Mouse (Mus musculus) macrophage (primary cell): ENCODE measurements around the gene Gm10300. TPM values are rescaled to one million over a fixed set of nuclear protein-coding genes. Genes with fewer than 3 reads are reported as not detected.

Experiments used
- polyA plus RNA-seq: library from polyadenylated mRNA; stranded (reverse); fragments of 250-400 nt; gene quantifications from 3 replicates; pipeline ENCODE4 v1.2.4, GENCODE M21; 2018; ENCODE audit warnings: inconsistent platforms

The Gm10300 gene
- polyA plus RNA-seq, 1 experiment from 2014 or later: 0.14 TPM

Other genes with a start within 250 kb of the Gm10300 start
- 0.08 to 0.11 TPM (median 0.10 TPM) in 3 replicates for gene Ptpru, start 236.4 kb upstream of the Gm10300 start, polyA plus RNA-seq
- 15.9 to 28.8 TPM (median 17.5 TPM) in 3 replicates for gene Mecr, start 231.2 kb upstream of the Gm10300 start, polyA plus RNA-seq
- 30.6 to 39.6 TPM (median 32.8 TPM) in 3 replicates for gene Srsf4, start 201.1 kb upstream of the Gm10300 start, polyA plus RNA-seq
- not detected in 3 replicates for gene Tmem200b, start 152.9 kb upstream of the Gm10300 start, polyA plus RNA-seq
- 45.7 to 91.9 TPM (median 56.7 TPM) in 3 replicates for gene Epb41, start 624 bp downstream of the Gm10300 start, polyA plus RNA-seq
- gene Oprd1, start 69.8 kb downstream of the Gm10300 start, polyA plus RNA-seq: 0.06 TPM in 1 of 3 replicates, not detected in the others
- 22.2 to 36.0 TPM (median 24.4 TPM) in 3 replicates for gene Ythdf2, start 137.6 kb downstream of the Gm10300 start, polyA plus RNA-seq
- gene Gmeb1, start 186.9 kb downstream of the Gm10300 start, polyA plus RNA-seq: 7.8 to 8.4 TPM (median 8.3 TPM) in 3 replicates
- gene Taf12, start 199.7 kb downstream of the Gm10300 start, polyA plus RNA-seq: 14.6 to 29.9 TPM (median 25.8 TPM) in 3 replicates
- 0.52 to 0.69 TPM (median 0.60 TPM) in 3 replicates for gene Rab42, start 228.7 kb downstream of the Gm10300 start, polyA plus RNA-seq